Mouse (Mus musculus): ENCODE results near the gene Rnf17. TPM values are rescaled to one million over a fixed set of nuclear protein-coding genes. Genes with fewer than 3 reads are reported as not detected.

The Rnf17 gene
- polyA plus RNA-seq, 2 experiments = 0.97 to 1.1 TPM

GRCm38 (mm10) chr14:56552924-56553323 lies 150.5 kb downstream of the Rnf17 start:
- no peaks in the 10 kb centered on the region for H3K4me1 ChIP-seq (replicated peaks; ENCODE audit: control insufficient read depth in 2 of 2, insufficient read depth in 2 of 2, low read length in 1 of 2)
- WGBS (ENCODE audit: insufficient replicate concordance) = 73% methylated on average over 6 of the region's 6 CpGs
- DNase-seq (ENCODE audit: low read depth in 3 of 3, low spot score in 3 of 3) (no peak), ATAC-seq (ENCODE audit: insufficient read depth) (no peak)
- H3K27me3 ChIP-seq (ENCODE audit: control insufficient read depth, insufficient read depth, low read length) = no peaks in the 10 kb centered on the region
- no peak overlapping the region for H3K9ac ChIP-seq (replicated peaks)
- H3K9me3 ChIP-seq (ENCODE audit: control insufficient read depth, low read length) = no peaks in the 10 kb centered on the region
- H3K27ac ChIP-seq = no peak overlapping the region
- no peak for TF ChIP-seq CTCF (IDR thresholded peaks at IDR 0.05; ENCODE audit: low read depth)
- H3K36me3 ChIP-seq (replicated peaks; ENCODE audit: control insufficient read depth, insufficient read depth, low read depth) = peaks cover 11% of the 10 kb centered on the region
- no peak overlapping the region for H3K4me2 ChIP-seq (ENCODE audit: low read depth)
- H3K4me3 ChIP-seq (ENCODE audit: insufficient read depth in 1 of 2, low read depth in 2 of 2, low read length in 2 of 2) = no peak overlapping the region

- H3K36me3 ChIP-seq (replicated peaks; ENCODE audit: control insufficient read depth, insufficient read depth, low read depth) = peaks cover 11% of the 10 kb centered on the region
- 79% methylated on average over 7 of the region's 7 CpGs for WGBS (ENCODE audit: insufficient replicate concordance)
- TF ChIP-seq CTCF (IDR thresholded peaks at IDR 0.05; ENCODE audit: low read depth) (no peak), EP300 (IDR thresholded peaks at IDR 0.05; ENCODE audit: low read depth) (no peak)
Observed at GRCm38 (mm10) chr14:56553331-56553730, 150.9 kb downstream of the Rnf17 start.

GRCm38 (mm10) chr14:56554716-56555115 lies 152.3 kb downstream of the Rnf17 start:
- Histone ChIP-seq H3K36me3 (replicated peaks; ENCODE audit: control insufficient read depth, insufficient read depth, low read depth) (peaks cover 11% of the 10 kb centered on the region), H3K4me2 (ENCODE audit: low read depth) (no peak overlapping the region), H3K9ac (replicated peaks) (no peak overlapping the region), H3K27me3 (ENCODE audit: control insufficient read depth, insufficient read depth, low read length) (no peaks in the 10 kb centered on the region), H3K4me1 (replicated peaks; ENCODE audit: control insufficient read depth in 2 of 2, insufficient read depth in 2 of 2, low read length in 1 of 2) (no peaks in the 10 kb centered on the region), H3K4me3 (ENCODE audit: insufficient read depth in 1 of 2, low read depth in 2 of 2, low read length in 2 of 2) (no peak overlapping the region), H3K27ac (no peak overlapping the region), H3K9me3 (ENCODE audit: control insufficient read depth, low read length) (no peaks in the 10 kb centered on the region)
- TF ChIP-seq EP300 (IDR thresholded peaks at IDR 0.05; ENCODE audit: low read depth) (no peak), CTCF (IDR thresholded peaks at IDR 0.05; ENCODE audit: low read depth) (no peak)
- DNase-seq (ENCODE audit: low read depth in 3 of 3, low spot score in 3 of 3) (no peak), ATAC-seq (ENCODE audit: insufficient read depth) (no peak)
- 72% methylated on average over 2 of the region's 2 CpGs for WGBS (ENCODE audit: insufficient replicate concordance)

More at GRCm38 (mm10) chr14:56553331-56553730, 150.9 kb downstream of the Rnf17 start:
- Histone ChIP-seq H3K4me1 (replicated peaks; ENCODE audit: control insufficient read depth in 2 of 2, insufficient read depth in 2 of 2, low read length in 1 of 2) (no peaks in the 10 kb centered on the region), H3K4me2 (ENCODE audit: low read depth) (no peak overlapping the region), H3K27ac (no peak overlapping the region), H3K9ac (replicated peaks) (no peak overlapping the region), H3K4me3 (ENCODE audit: insufficient read depth in 1 of 2, low read depth in 2 of 2, low read length in 2 of 2) (no peak overlapping the region), H3K27me3 (ENCODE audit: control insufficient read depth, insufficient read depth, low read length) (no peaks in the 10 kb centered on the region), H3K9me3 (ENCODE audit: control insufficient read depth, low read length) (no peaks in the 10 kb centered on the region)
- ATAC-seq (ENCODE audit: insufficient read depth) (no peak), DNase-seq (ENCODE audit: low read depth in 3 of 3, low spot score in 3 of 3) (no peak)

- Histone ChIP-seq H3K4me1 (replicated peaks; ENCODE audit: control insufficient read depth in 2 of 2, insufficient read depth in 2 of 2, low read length in 1 of 2) (no peaks in the 10 kb centered on the region), H3K9ac (replicated peaks) (no peak overlapping the region), H3K27ac (no peak overlapping the region), H3K36me3 (replicated peaks; ENCODE audit: control insufficient read depth, insufficient read depth, low read depth) (peaks cover 8% of the 10 kb centered on the region), H3K9me3 (ENCODE audit: control insufficient read depth, low read length) (no peaks in the 10 kb centered on the region), H3K4me2 (ENCODE audit: low read depth) (no peak overlapping the region), H3K4me3 (ENCODE audit: insufficient read depth in 1 of 2, low read depth in 2 of 2, low read length in 2 of 2) (no peak overlapping the region), H3K27me3 (ENCODE audit: control insufficient read depth, insufficient read depth, low read length) (no peaks in the 10 kb centered on the region)
- no peak for ATAC-seq (ENCODE audit: insufficient read depth)
- WGBS (ENCODE audit: insufficient replicate concordance) = 82% methylated on average over 3 of the region's 3 CpGs
- TF ChIP-seq EP300 (IDR thresholded peaks at IDR 0.05; ENCODE audit: low read depth) (no peak), CTCF (IDR thresholded peaks at IDR 0.05; ENCODE audit: low read depth) (no peak)
- no peak for DNase-seq (ENCODE audit: low read depth in 3 of 3, low spot score in 3 of 3)
Observed at GRCm38 (mm10) chr14:56559134-56559533, 156.8 kb downstream of the Rnf17 start.

GRCm38 (mm10) chr14:56567476-56567875 lies 165.1 kb downstream of the Rnf17 start:
- WGBS (ENCODE audit: insufficient replicate concordance) = 38% methylated on average over 7 of the region's 7 CpGs
- DNase-seq (ENCODE audit: low read depth in 3 of 3, low spot score in 3 of 3) = no peak

More at GRCm38 (mm10) chr14:56567476-56567875, 165.1 kb downstream of the Rnf17 start:
- no peak for TF ChIP-seq CTCF (IDR thresholded peaks at IDR 0.05; ENCODE audit: low read depth)
- no peak for TF ChIP-seq EP300 (IDR thresholded peaks at IDR 0.05; ENCODE audit: low read depth)
- Histone ChIP-seq H3K9me3 (ENCODE audit: control insufficient read depth, low read length) (no peaks in the 10 kb centered on the region), H3K27me3 (ENCODE audit: control insufficient read depth, insufficient read depth, low read length) (no peaks in the 10 kb centered on the region), H3K4me2 (ENCODE audit: low read depth) (no peak overlapping the region), H3K4me3 (ENCODE audit: insufficient read depth in 1 of 2, low read depth in 2 of 2, low read length in 2 of 2) (no peak overlapping the region), H3K4me1 (replicated peaks; ENCODE audit: control insufficient read depth in 2 of 2, insufficient read depth in 2 of 2, low read length in 1 of 2) (peaks cover 6 to 11% of the 10 kb centered on the region in 2 experiments), H3K27ac (no peak overlapping the region), H3K36me3 (replicated peaks; ENCODE audit: control insufficient read depth, insufficient read depth, low read depth) (peaks cover 2% of the 10 kb centered on the region), H3K9ac (replicated peaks) (no peak overlapping the region)
- ATAC-seq (ENCODE audit: insufficient read depth) = no peak
